Mouse (Mus musculus): ENCODE results near the gene Hdgfl1.

- TF ChIP-seq EP300 (IDR thresholded peaks at IDR 0.05; ENCODE audit: low read depth) (no peak), CTCF (IDR thresholded peaks at IDR 0.05; ENCODE audit: low read depth) (no peak)
Observed at GRCm38 (mm10) chr13:26752863-26753262, 17.1 kb downstream of the Hdgfl1 start.

Measured in liver, postnatal 0 days (tissue).